Mouse (Mus musculus): ENCODE measurements around the gene Efna5. TPM values are rescaled to one million over a fixed set of nuclear protein-coding genes. Genes with fewer than 3 reads are reported as not detected.

Efna5 gene
- polyA plus RNA-seq, 1 experiment: 0.46 TPM

GRCm38 (mm10) chr17:62739993-62740392 is 141.1 kb downstream of the Efna5 start:
- 77% methylated on average over 6 of the region's 6 CpGs for WGBS
- H3K4me1 ChIP-seq (ENCODE audit: control insufficient read depth, insufficient read depth, insufficient read length, low read length): no peaks in the 10 kb centered on the region
- H3K4me3 ChIP-seq (ENCODE audit: low read depth, low read length): no peak overlapping the region
- no peaks in the 10 kb centered on the region for H3K27me3 ChIP-seq (ENCODE audit: control insufficient read depth, insufficient read depth, low read length)
- no peak for TF ChIP-seq POLR2A (IDR thresholded peaks at IDR 0.05; ENCODE audit: low read depth, low read length)
- no peak for TF ChIP-seq CTCF (IDR thresholded peaks at IDR 0.05; ENCODE audit: extremely low read depth, insufficient read length, insufficient replicate concordance, low read depth, low read length)
- H3K36me3 ChIP-seq (ENCODE audit: control insufficient read depth, insufficient read depth, low read length): no peaks in the 10 kb centered on the region
- no peak overlapping the region for H3K27ac ChIP-seq (ENCODE audit: insufficient read depth, low read depth, low read length)

- Histone ChIP-seq H3K36me3 (ENCODE audit: control insufficient read depth, insufficient read depth, low read length) (no peaks in the 10 kb centered on the region), H3K4me1 (ENCODE audit: control insufficient read depth, insufficient read depth, insufficient read length, low read length) (no peaks in the 10 kb centered on the region), H3K27me3 (ENCODE audit: control insufficient read depth, insufficient read depth, low read length) (no peaks in the 10 kb centered on the region), H3K4me3 (ENCODE audit: low read depth, low read length) (no peak overlapping the region), H3K27ac (ENCODE audit: insufficient read depth, low read depth, low read length) (no peak overlapping the region)
- 94% methylated on average over 6 of the region's 6 CpGs for WGBS
- TF ChIP-seq CTCF (IDR thresholded peaks at IDR 0.05; ENCODE audit: extremely low read depth, insufficient read length, insufficient replicate concordance, low read depth, low read length) (no peak), POLR2A (IDR thresholded peaks at IDR 0.05; ENCODE audit: low read depth, low read length) (no peak)
Measured at GRCm38 (mm10) chr17:62737404-62737803, 143.7 kb downstream of the Efna5 start.

DNA sequence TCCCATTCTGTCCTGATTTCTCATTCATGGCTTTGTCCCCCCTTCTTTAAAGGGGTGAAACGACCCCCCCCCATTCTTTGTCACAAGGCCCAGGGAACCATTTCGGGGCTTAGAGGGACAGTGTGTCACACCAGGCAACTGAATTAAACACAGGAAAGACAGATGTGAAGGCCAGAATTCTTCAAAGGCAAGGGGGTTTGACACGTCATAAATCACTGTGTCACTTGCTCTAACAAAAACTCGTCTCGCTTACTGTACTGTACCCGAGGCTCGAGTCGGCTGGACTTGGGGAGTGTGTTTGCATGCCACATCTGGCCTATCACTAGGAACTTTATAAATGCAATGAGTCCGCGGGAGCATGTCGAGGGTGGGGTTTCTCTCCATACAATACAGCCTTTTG is 145.2 kb downstream of the Efna5 start:
- TF ChIP-seq POLR2A (IDR thresholded peaks at IDR 0.05; ENCODE audit: low read depth, low read length) (no peak), CTCF (IDR thresholded peaks at IDR 0.05; ENCODE audit: extremely low read depth, insufficient read length, insufficient replicate concordance, low read depth, low read length) (no peak)

GRCm38 (mm10) chr17:62734901-62735300 is 146.2 kb downstream of the Efna5 start:
- Histone ChIP-seq H3K27ac (ENCODE audit: insufficient read depth, low read depth, low read length) (no peak overlapping the region), H3K4me3 (ENCODE audit: low read depth, low read length) (no peak overlapping the region), H3K36me3 (ENCODE audit: control insufficient read depth, insufficient read depth, low read length) (no peaks in the 10 kb centered on the region), H3K4me1 (ENCODE audit: control insufficient read depth, insufficient read depth, insufficient read length, low read length) (no peaks in the 10 kb centered on the region), H3K27me3 (ENCODE audit: control insufficient read depth, insufficient read depth, low read length) (no peaks in the 10 kb centered on the region)
- 34% methylated on average over 10 of the region's 10 CpGs for WGBS
- TF ChIP-seq POLR2A (IDR thresholded peaks at IDR 0.05; ENCODE audit: low read depth, low read length) (no peak), CTCF (IDR thresholded peaks at IDR 0.05; ENCODE audit: extremely low read depth, insufficient read length, insufficient replicate concordance, low read depth, low read length) (no peak)

More for the DNA sequence above, 145.2 kb downstream of the Efna5 start:
- H3K27ac ChIP-seq (ENCODE audit: insufficient read depth, low read depth, low read length): no peak overlapping the region
- H3K27me3 ChIP-seq (ENCODE audit: control insufficient read depth, insufficient read depth, low read length): no peaks in the 10 kb centered on the region
- no peak overlapping the region for H3K4me3 ChIP-seq (ENCODE audit: low read depth, low read length)
- WGBS: 31% methylated on average over 11 of the region's 11 CpGs
- H3K36me3 ChIP-seq (ENCODE audit: control insufficient read depth, insufficient read depth, low read length): no peaks in the 10 kb centered on the region
- H3K4me1 ChIP-seq (ENCODE audit: control insufficient read depth, insufficient read depth, insufficient read length, low read length): no peaks in the 10 kb centered on the region

GRCm38 (mm10) chr17:62734067-62734466 is 147.1 kb downstream of the Efna5 start:
- Histone ChIP-seq H3K4me1 (ENCODE audit: control insufficient read depth, insufficient read depth, insufficient read length, low read length) (no peaks in the 10 kb centered on the region), H3K27ac (ENCODE audit: insufficient read depth, low read depth, low read length) (no peak overlapping the region), H3K36me3 (ENCODE audit: control insufficient read depth, insufficient read depth, low read length) (no peaks in the 10 kb centered on the region), H3K4me3 (ENCODE audit: low read depth, low read length) (no peak overlapping the region), H3K27me3 (ENCODE audit: control insufficient read depth, insufficient read depth, low read length) (no peaks in the 10 kb centered on the region)
- WGBS: 81% methylated on average over 4 of the region's 4 CpGs
- TF ChIP-seq CTCF (IDR thresholded peaks at IDR 0.05; ENCODE audit: extremely low read depth, insufficient read length, insufficient replicate concordance, low read depth, low read length): no peak
- TF ChIP-seq POLR2A (IDR thresholded peaks at IDR 0.05; ENCODE audit: low read depth, low read length): no peak

GRCm38 (mm10) chr17:62729754-62730470 is 151.2 kb downstream of the Efna5 start:
- no peak overlapping the region for H3K4me3 ChIP-seq (ENCODE audit: low read depth, low read length)
- no peaks in the 10 kb centered on the region for H3K36me3 ChIP-seq (ENCODE audit: control insufficient read depth, insufficient read depth, low read length)
- no peaks in the 10 kb centered on the region for H3K4me1 ChIP-seq (ENCODE audit: control insufficient read depth, insufficient read depth, insufficient read length, low read length)
- H3K27ac ChIP-seq (ENCODE audit: insufficient read depth, low read depth, low read length): no peak overlapping the region
- H3K27me3 ChIP-seq (ENCODE audit: control insufficient read depth, insufficient read depth, low read length): no peaks in the 10 kb centered on the region
- WGBS: 73% methylated on average over 10 of the region's 10 CpGs
- TF ChIP-seq CTCF (IDR thresholded peaks at IDR 0.05; ENCODE audit: extremely low read depth, insufficient read length, insufficient replicate concordance, low read depth, low read length): no peak
- no peak for TF ChIP-seq POLR2A (IDR thresholded peaks at IDR 0.05; ENCODE audit: low read depth, low read length)

- no peak for TF ChIP-seq POLR2A (IDR thresholded peaks at IDR 0.05; ENCODE audit: low read depth, low read length)
- TF ChIP-seq CTCF (IDR thresholded peaks at IDR 0.05; ENCODE audit: extremely low read depth, insufficient read length, insufficient replicate concordance, low read depth, low read length): no peak
- H3K4me1 ChIP-seq (ENCODE audit: control insufficient read depth, insufficient read depth, insufficient read length, low read length): no peaks in the 10 kb centered on the region
- no peaks in the 10 kb centered on the region for H3K36me3 ChIP-seq (ENCODE audit: control insufficient read depth, insufficient read depth, low read length)
- no peak overlapping the region for H3K4me3 ChIP-seq (ENCODE audit: low read depth, low read length)
- H3K27me3 ChIP-seq (ENCODE audit: control insufficient read depth, insufficient read depth, low read length): no peaks in the 10 kb centered on the region
- H3K27ac ChIP-seq (ENCODE audit: insufficient read depth, low read depth, low read length): no peak overlapping the region
- WGBS: 84% methylated on average over 10 of the region's 10 CpGs
Measured at GRCm38 (mm10) chr17:62728142-62728917, 152.8 kb downstream of the Efna5 start.
